Mouse (Mus musculus): ENCODE results near the gene Homer3.

DNA sequence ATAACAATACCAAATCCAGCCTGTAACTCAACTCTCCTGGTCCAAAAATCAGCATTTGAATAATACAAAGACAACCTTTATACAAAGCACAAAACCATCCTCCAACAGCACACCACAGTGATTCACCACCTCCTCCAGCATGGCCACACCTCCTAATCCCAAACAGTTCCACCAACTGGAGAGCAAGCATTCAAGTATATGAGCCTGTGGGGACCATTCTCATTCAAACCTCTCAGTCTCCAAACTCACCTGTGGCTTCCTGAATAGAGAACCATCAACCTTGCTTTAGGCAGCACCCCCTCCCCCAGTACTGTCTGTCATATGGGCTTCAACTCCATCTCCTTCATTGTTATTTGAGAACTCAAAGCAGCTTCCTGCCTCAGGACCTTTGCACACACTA, 8.3 kb upstream of the Homer3 start:
- no peak for TF ChIP-seq CTCF (IDR thresholded peaks at IDR 0.05; ENCODE audit: borderline replicate concordance, extremely low read depth, insufficient read depth, insufficient read length)
- TF ChIP-seq POLR2A (IDR thresholded peaks at IDR 0.05; ENCODE audit: borderline replicate concordance, extremely low read depth, insufficient read depth, insufficient read length, poor library complexity, severe bottlenecking): no peak

Measured in brain, embryonic 14.5 days (tissue).